Mouse (Mus musculus) liver, embryonic 15.5 days (tissue): ENCODE data around the gene Cactin. TPM values are rescaled to one million over a fixed set of nuclear protein-coding genes. Genes with fewer than 3 reads are reported as not detected.

Experiments used
- ATAC-seq: fragments of 200-750 bp; cut with Nextera tagmentation; 2 replicates; pipeline ENCODE4 v1.8.0; 2017; ENCODE audit warnings: moderate number of reproducible peaks, mild to moderate bottlenecking, moderate library complexity; ENCODE audit not compliant: insufficient read depth
- H3K27ac ChIP-seq: fragments of 300-500 bp; sonication (generic); replicated peaks from 2 replicates; pipeline ENCODE4 v1.5.1; 2015; ENCODE audit warnings: mild to moderate bottlenecking, inconsistent platforms
- H3K27me3 ChIP-seq: fragments of 300-500 bp; sonication (generic); 2 replicates; pipeline ENCODE4 v1.6.1; 2015; ENCODE audit warnings: mild to moderate bottlenecking, inconsistent platforms
- H3K36me3 ChIP-seq: fragments of 300-500 bp; sonication (generic); replicated peaks from 2 replicates; pipeline ENCODE4 v1.6.1; 2015; ENCODE audit warnings: moderate library complexity, mild to moderate bottlenecking, inconsistent platforms
- H3K4me1 ChIP-seq: fragments of 300-500 bp; sonication (generic); replicated peaks from 2 replicates; pipeline ENCODE4 v1.6.1; 2015; ENCODE audit warnings: inconsistent platforms
- H3K4me2 ChIP-seq: fragments of 300-500 bp; sonication (generic); 2 replicates; pipeline ENCODE4 v1.6.1; 2015; ENCODE audit warnings: moderate library complexity, mild to moderate bottlenecking, inconsistent platforms
- H3K4me3 ChIP-seq: fragments of 300-500 bp; sonication (generic); replicated peaks from 2 replicates; pipeline ENCODE4 v1.5.1; 2015; ENCODE audit warnings: mild to moderate bottlenecking, inconsistent platforms
- H3K9ac ChIP-seq: fragments of 300-500 bp; sonication (generic); 2 replicates; pipeline ENCODE4 v1.6.1; 2015; ENCODE audit warnings: moderate library complexity, mild to moderate bottlenecking, inconsistent platforms
- H3K9me3 ChIP-seq: fragments of 300-500 bp; sonication (generic); replicated peaks from 2 replicates; pipeline ENCODE4 v1.6.1; 2016; ENCODE audit warnings: inconsistent platforms
- WGBS: fragments of 180-500 bp; shearing (Covaris S2); methylation state at CpG from one replicate; pipeline ENCODE4 v1.1.7; 2015; ENCODE audit warnings: mixed read lengths; ENCODE audit not compliant: insufficient replicate concordance; 5-methylcytosine and 5-hydroxymethylcytosine counted together
- polyA plus RNA-seq: library from polyadenylated mRNA; unstranded; fragments of >200 nt; fragmentation: Nextera tagmentation; extraction: Ambion mirVana; gene quantifications from 2 replicates; pipeline ENCODE4 v1.2.1, GENCODE M21; 2015

The Cactin gene
- polyA plus RNA-seq, 1 experiment from 2014 or later: 24.3 TPM

- H3K9me3 ChIP-seq: no peaks in the 10 kb centered on the region
- H3K4me2 ChIP-seq: no peak overlapping the region
- H3K9ac ChIP-seq: no peak overlapping the region
- peaks cover 52% of the 10 kb centered on the region for H3K27me3 ChIP-seq
- H3K4me1 ChIP-seq: peaks cover 79% of the 10 kb centered on the region
- no peak overlapping the region for H3K27ac ChIP-seq
- ATAC-seq: no peak
- no peaks in the 10 kb centered on the region for H3K36me3 ChIP-seq
- 6% methylated on average over 7 of the region's 7 CpGs for WGBS
- H3K4me3 ChIP-seq: no peak overlapping the region
Observed at GRCm38 (mm10) chr10:81289278-81289677, 31.6 kb upstream of the Cactin start.

DNA sequence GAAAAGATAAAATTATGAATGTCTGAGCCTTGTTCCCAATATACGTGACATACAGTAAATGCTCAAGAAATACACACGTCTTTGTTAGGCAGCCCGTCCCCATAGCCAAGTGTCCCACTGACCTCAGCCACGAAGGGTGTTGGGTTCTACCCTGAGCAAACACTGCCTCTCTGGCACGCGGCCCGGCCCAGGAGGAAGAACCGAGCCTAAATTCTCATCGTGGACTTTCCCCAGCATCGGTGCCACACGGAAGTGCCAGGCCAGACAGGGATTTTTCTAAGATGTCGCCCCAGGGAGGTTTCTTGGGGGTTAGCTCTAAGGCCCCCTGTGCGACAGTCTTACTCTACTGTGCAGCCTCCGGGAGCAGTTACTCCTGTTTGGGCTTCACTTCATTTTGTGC, 31.1 kb upstream of the Cactin start:
- H3K27ac ChIP-seq: no peak overlapping the region
- peaks cover 82% of the 10 kb centered on the region for H3K4me1 ChIP-seq
- whole genome bisulfite sequencing: 59% methylated on average over 14 of the region's 14 CpGs
- no peak overlapping the region for H3K4me2 ChIP-seq
- H3K36me3 ChIP-seq: no peaks in the 10 kb centered on the region
- H3K27me3 ChIP-seq: peaks cover 47% of the 10 kb centered on the region
- H3K4me3 ChIP-seq: no peak overlapping the region
- no peak for ATAC-seq
- H3K9me3 ChIP-seq: no peaks in the 10 kb centered on the region
- no peak overlapping the region for H3K9ac ChIP-seq

DNA sequence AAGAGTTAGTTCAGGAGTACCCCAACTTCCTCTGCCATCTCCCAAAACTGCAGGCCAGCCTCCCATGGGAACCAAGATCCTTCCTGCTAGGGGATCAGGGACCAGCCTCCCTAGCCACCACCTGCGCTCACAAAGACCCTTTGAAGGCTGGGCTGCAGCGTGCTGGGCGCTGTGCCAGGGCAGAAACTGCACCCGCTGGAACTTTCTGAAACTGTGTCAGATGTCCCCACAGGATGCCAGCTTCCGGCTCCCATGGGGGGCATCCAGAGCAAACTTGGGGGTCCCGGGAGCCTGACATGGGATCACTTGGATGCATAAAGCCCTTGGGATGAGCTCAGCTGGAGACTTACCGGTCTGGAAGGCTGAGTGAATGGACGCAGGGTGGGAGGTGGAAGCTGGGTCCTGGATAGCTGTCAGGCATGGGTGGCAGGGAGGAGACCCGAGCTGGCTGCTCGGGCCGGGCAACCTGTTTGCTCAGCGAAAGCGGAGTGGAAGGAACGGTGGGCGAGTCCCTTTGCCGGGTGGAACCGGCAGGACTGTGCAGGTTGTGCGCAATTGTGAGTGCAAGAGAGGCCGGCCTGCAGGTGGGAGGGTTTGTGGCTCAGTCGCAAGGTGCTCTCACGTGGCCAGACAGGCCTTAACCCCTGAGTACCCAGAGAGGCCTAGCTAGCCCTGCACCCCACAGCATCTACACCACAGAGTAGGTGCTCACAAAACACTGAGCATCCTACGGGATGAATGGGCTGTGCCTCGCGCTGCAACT, 30.0 kb upstream of the Cactin start:
- H3K4me3 ChIP-seq: 0 out of 2 replicates have a peak overlapping the region, but pooled peaks have one; percentile 10
- H3K4me1 ChIP-seq: peaks cover 82% of the 10 kb centered on the region
- H3K36me3 ChIP-seq: 0 out of 2 replicates have a peak, but pooled peaks cover 6% of the 10 kb centered on the region
- ATAC-seq: no peak
- H3K27ac ChIP-seq: peak overlapping the region; percentile 24
- 51% methylated on average over 24 of the region's 24 CpGs for WGBS
- peak overlapping the region; percentile 38 for H3K4me2 ChIP-seq
- H3K9ac ChIP-seq: no peak overlapping the region
- peaks cover 36% of the 10 kb centered on the region for H3K27me3 ChIP-seq
- no peaks in the 10 kb centered on the region for H3K9me3 ChIP-seq

- Histone ChIP-seq H3K4me1 (peaks cover 82% of the 10 kb centered on the region), H3K27ac (peak within 1 kb of the TSS; percentile 45), H3K9me3 (no peaks in the 10 kb centered on the region), H3K27me3 (peaks cover 29% of the 10 kb centered on the region), H3K36me3 (0 out of 2 replicates have a peak, but pooled peaks cover 6% of the 10 kb centered on the region), H3K4me2 (peak within 1 kb of the TSS; percentile 95), H3K9ac (no peak within 1 kb of the TSS), H3K4me3 (peak within 1 kb of the TSS; percentile 10; the same call in 1 of the 2 replicates)
- no peak for ATAC-seq
- 47% methylated on average over 9 of the region's 9 CpGs for WGBS
Observed at GRCm38 (mm10) chr10:81291511-81292104, 29.3 kb upstream of the Cactin start, which contains the start of gene Tjp3. Gene Tjp3, minus strand, starts transcription at chr10:81291581.

GRCm38 (mm10) chr10:81292554-81293333, 28.2 kb upstream of the Cactin start, which contains the start of gene Pip5k1c:
Gene Pip5k1c, plus strand, starts transcription at chr10:81292963.
- H3K27me3 ChIP-seq: peaks cover 23% of the 10 kb centered on the region
- peaks cover 88% of the 10 kb centered on the region for H3K4me1 ChIP-seq
- peak within 1 kb of the TSS; percentile 77 for H3K9ac ChIP-seq
- H3K36me3 ChIP-seq: 0 out of 2 replicates have a peak, but pooled peaks cover 6% of the 10 kb centered on the region
- H3K27ac ChIP-seq: peak within 1 kb of the TSS; percentile 89
- under 1% methylated on average over 80 of the region's 80 CpGs for WGBS
- H3K4me2 ChIP-seq: peak within 1 kb of the TSS; percentile 95
- peak within 1 kb of the TSS; percentile 77 for H3K4me3 ChIP-seq
- peak; percentile 94 for ATAC-seq
- no peaks in the 10 kb centered on the region for H3K9me3 ChIP-seq

DNA sequence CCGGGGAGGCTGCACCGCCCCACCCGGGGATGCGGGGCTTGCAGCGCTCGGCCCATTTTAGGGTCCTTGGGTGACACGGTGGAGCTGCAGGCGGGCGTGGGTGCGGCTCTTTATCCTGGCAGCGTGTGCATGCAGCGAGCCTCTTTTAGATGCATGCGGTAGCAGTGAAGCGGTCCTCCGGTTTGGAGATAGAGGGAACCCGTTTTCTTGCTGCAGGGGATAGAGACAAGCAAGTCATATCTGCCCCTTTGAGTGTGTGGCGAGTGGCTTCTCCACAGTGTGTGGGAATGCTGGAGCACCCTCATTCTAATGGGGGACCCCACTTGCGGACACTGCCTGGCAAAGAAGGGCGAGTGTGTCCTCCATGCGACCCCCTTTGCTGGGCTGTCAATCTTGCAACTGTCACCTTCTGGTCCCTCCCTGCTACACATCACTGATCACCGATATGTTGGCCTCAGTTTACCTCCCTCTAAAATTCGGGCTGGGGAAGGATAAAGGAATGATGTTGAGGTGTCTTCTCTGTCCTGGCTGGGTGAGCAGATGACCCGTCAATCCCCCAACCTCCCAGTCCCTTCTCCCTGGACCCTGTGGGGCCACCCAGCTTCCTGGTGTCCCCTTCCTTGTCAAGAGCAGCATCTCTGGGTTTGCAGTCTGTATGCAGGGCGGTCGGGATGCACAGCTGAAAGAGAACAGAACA, 27.4 kb upstream of the Cactin start:
- Histone ChIP-seq H3K9me3 (no peaks in the 10 kb centered on the region), H3K4me1 (peaks cover 93% of the 10 kb centered on the region), H3K36me3 (0 out of 2 replicates have a peak, but pooled peaks cover 6% of the 10 kb centered on the region), H3K4me2 (peak overlapping the region; percentile 95), H3K27ac (peak overlapping the region; percentile 89), H3K9ac (peak overlapping the region; percentile 77), H3K27me3 (peaks cover 16% of the 10 kb centered on the region), H3K4me3 (peak overlapping the region; percentile 77)
- ATAC-seq: no peak
- 1% methylated on average over 25 of the region's 25 CpGs for WGBS

GRCm38 (mm10) chr10:81294442-81294841, 26.5 kb upstream of the Cactin start:
- ATAC-seq: no peak
- Histone ChIP-seq H3K4me2 (peak overlapping the region; percentile 95), H3K9ac (peak overlapping the region; percentile 77; the same call in 1 of the 2 replicates), H3K27ac (no peak overlapping the region), H3K4me1 (peaks cover 95% of the 10 kb centered on the region), H3K4me3 (peak overlapping the region; percentile 77), H3K9me3 (no peaks in the 10 kb centered on the region), H3K27me3 (peaks cover 14% of the 10 kb centered on the region; the same call in 1 of the 2 replicates), H3K36me3 (0 out of 2 replicates have a peak, but pooled peaks cover 6% of the 10 kb centered on the region)
- 22% methylated on average over 8 of the region's 8 CpGs for WGBS

GRCm38 (mm10) chr10:81295185-81295584, 25.7 kb upstream of the Cactin start:
- ATAC-seq: no peak
- Histone ChIP-seq H3K9me3 (no peaks in the 10 kb centered on the region), H3K36me3 (0 out of 2 replicates have a peak, but pooled peaks cover 6% of the 10 kb centered on the region), H3K27ac (no peak overlapping the region), H3K4me3 (no peak overlapping the region), H3K4me2 (peak overlapping the region; percentile 95; the same call in 1 of the 2 replicates), H3K4me1 (peaks cover 96% of the 10 kb centered on the region), H3K27me3 (peaks cover 9% of the 10 kb centered on the region; the same call in 1 of the 2 replicates), H3K9ac (no peak overlapping the region)
- 74% methylated on average over 6 of the region's 6 CpGs for WGBS

DNA sequence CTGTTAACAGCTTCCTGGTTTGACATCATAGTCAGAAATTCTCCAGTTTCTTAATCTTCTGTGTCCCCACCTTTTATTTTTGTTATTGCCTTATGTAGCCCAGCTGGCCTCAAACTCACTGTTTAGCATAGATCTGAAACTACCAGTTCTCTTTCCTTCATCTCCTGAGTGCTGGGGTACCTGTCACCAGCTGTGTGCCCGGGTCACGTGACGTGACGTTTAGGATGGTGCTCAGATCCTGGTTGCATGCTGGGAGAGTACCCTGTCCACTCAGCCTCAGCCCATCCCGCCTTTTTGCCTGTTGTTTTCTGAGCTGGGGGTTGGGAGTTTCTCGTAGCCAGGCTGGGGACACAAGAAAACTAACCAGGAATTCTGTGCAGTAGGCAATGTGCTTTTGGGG, 23.7 kb upstream of the Cactin start:
- 63% methylated on average over 6 of the region's 6 CpGs for WGBS
- ATAC-seq: no peak
- Histone ChIP-seq H3K9me3 (no peaks in the 10 kb centered on the region), H3K4me3 (no peak overlapping the region), H3K9ac (peak overlapping the region; percentile 6; the same call in 1 of the 2 replicates), H3K4me2 (peak overlapping the region; percentile 27), H3K36me3 (0 out of 2 replicates have a peak, but pooled peaks cover 6% of the 10 kb centered on the region), H3K27ac (peak overlapping the region; percentile 86), H3K27me3 (no peaks in the 10 kb centered on the region), H3K4me1 (peaks cover 97% of the 10 kb centered on the region)

DNA sequence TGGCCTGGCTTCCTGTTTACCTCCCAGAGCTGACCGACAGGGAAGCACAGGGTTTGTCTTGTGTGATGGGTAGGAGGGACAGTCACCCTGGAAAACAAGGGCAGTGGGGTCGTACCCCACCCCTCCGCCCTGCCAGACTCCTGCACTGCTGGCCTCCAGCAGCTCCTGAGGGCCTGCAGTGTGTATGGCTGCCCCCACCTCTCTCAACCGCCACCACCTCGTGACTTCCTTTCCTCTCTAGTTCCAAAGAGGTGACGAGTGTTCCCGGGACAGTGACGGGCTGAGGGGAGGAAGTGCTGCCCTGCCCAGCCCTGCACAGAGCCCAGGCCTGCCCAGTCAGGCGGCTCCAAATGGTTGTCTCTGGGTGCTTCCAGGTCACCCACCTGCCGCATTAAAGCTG, 23.1 kb upstream of the Cactin start:
- Histone ChIP-seq H3K9ac (peak overlapping the region; percentile 6; the same call in 1 of the 2 replicates), H3K27ac (peak overlapping the region; percentile 86), H3K9me3 (no peaks in the 10 kb centered on the region), H3K4me2 (peak overlapping the region; percentile 27), H3K27me3 (no peaks in the 10 kb centered on the region), H3K4me1 (peaks cover 99% of the 10 kb centered on the region), H3K4me3 (no peak overlapping the region), H3K36me3 (0 out of 2 replicates have a peak, but pooled peaks cover 6% of the 10 kb centered on the region)
- peak; percentile 7; the same call in 1 of the 2 replicates for ATAC-seq
- WGBS: 23% methylated on average over 10 of the region's 10 CpGs
